Mouse (Mus musculus) neural tube, embryonic 13.5 days (tissue): ENCODE measurements around the gene Wdr31. TPM values are rescaled to one million over a fixed set of nuclear protein-coding genes. Genes with fewer than 3 reads are reported as not detected.

Experiments
- ATAC-seq: fragments of 200-750 bp; cut with Nextera tagmentation; 2 replicates; pipeline ENCODE4 v1.8.0; 2017; ENCODE audit warnings: low read depth, mild to moderate bottlenecking, moderate TSS enrichment, moderate library complexity
- H3K27ac ChIP-seq: fragments of 300-500 bp; sonication (generic); replicated peaks from 2 replicates; pipeline ENCODE4 v1.5.1; 2015; ENCODE audit warnings: moderate library complexity, mild to moderate bottlenecking, inconsistent platforms
- H3K27me3 ChIP-seq: fragments of 300-500 bp; sonication (generic); 2 replicates; pipeline ENCODE4 v1.6.1; 2015; ENCODE audit warnings: mild to moderate bottlenecking, inconsistent platforms
- H3K36me3 ChIP-seq: fragments of 300-500 bp; sonication (generic); 2 replicates; pipeline ENCODE4 v1.6.1; 2015; ENCODE audit warnings: mild to moderate bottlenecking, inconsistent platforms
- H3K4me1 ChIP-seq: fragments of 300-500 bp; sonication (generic); replicated peaks from 2 replicates; pipeline ENCODE4 v1.6.1; 2015; ENCODE audit warnings: inconsistent platforms
- H3K4me2 ChIP-seq: fragments of 300-500 bp; sonication (generic); 2 replicates; pipeline ENCODE4 v1.6.1; 2015; ENCODE audit warnings: inconsistent platforms, mild to moderate bottlenecking, moderate library complexity
- H3K4me3 ChIP-seq: fragments of 300-500 bp; sonication (generic); 2 replicates; pipeline ENCODE4 v1.5.1; 2015; ENCODE audit warnings: mild to moderate bottlenecking, inconsistent platforms
- H3K9ac ChIP-seq: fragments of 300-500 bp; sonication (generic); 2 replicates; pipeline ENCODE4 v1.6.1; 2015; ENCODE audit warnings: moderate library complexity, mild to moderate bottlenecking, inconsistent platforms
- H3K9me3 ChIP-seq: fragments of 300-500 bp; sonication (generic); 2 replicates; pipeline ENCODE4 v1.6.1; 2016; ENCODE audit warnings: inconsistent platforms
- WGBS: fragments of 180-500 bp; shearing (Covaris S2); methylation state at CpG from one replicate; pipeline ENCODE4 v1.1.7; 2015; 5-methylcytosine and 5-hydroxymethylcytosine counted together
- polyA plus RNA-seq: library from polyadenylated mRNA; unstranded; fragments of >200 nt; fragmentation: Nextera tagmentation; extraction: Ambion mirVana; gene quantifications from 2 replicates; pipeline ENCODE4 v1.2.1, GENCODE M21; 2015

The Wdr31 gene
- polyA plus RNA-seq, 1 experiment from 2014 or later = 6.8 TPM

DNA sequence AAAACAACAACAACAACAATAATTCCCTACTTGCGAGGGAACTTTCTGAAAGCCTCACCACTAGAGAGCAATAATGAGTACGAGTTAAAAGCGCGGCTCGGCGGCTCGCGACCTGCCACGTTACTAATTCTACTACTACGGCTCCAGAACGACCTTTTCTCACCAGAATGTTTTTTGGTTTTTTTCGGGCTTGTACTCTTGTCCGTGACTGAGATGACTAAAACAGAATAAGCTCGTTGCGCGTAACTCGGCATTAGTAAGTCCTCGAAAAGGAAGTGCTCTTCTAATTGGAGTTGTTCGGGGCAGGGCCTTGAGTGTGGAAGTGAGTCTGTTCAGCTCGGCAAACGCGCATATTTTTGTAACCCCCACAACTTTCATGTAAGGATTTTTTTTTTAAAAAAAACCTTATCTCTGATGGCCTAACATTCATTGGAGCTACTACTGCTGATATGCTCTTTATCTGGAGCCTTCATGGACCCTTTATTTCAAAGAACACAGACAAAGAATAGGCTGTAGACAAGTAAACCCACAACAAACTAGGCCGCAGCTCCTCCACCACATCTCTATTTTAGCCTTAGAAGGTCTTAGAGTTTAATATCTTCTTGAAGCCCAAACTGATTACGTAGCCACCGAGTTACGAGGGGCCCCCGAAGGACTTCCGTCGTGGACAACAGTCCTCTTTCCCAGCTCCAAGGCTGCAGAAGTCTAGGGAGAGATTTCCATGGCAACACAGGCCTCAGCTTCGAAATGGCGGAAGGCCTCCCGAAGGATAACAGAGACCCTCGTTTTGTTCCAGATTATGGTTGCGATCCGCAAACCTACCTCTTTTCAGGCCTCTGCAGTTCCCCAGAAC is 62.7 kb downstream of the Wdr31 start:
- Histone ChIP-seq H3K27ac (peak overlapping the region; percentile 72), H3K4me1 (peaks cover 54% of the 10 kb centered on the region), H3K27me3 (no peaks in the 10 kb centered on the region), H3K9ac (peak overlapping the region; percentile 85), H3K4me2 (peak overlapping the region; percentile 51), H3K36me3 (peaks cover 26% of the 10 kb centered on the region), H3K9me3 (no peaks in the 10 kb centered on the region), H3K4me3 (peak overlapping the region; percentile 82)
- WGBS = under 1% methylated on average over 35 of the region's 35 CpGs
- peak; percentile 57 for ATAC-seq

DNA sequence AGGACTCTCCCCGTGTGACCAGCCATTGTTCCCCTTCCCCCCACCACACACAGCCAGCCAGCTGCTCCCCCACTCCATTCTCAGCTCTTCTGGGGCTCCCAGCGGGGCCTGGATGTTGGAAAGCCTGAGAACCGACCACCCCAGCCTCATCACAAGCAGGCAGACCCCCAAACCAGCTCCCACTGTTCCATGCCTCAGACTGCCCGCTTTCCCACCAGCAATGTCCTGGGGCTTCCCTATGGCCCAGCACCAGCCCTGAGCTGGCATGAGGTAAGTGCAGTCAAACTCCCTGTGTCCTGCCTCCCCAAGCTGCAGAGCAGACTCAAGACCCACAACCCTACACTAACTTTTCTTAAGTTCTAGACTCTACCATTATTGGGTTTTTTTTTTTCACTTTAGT is 64.6 kb downstream of the Wdr31 start:
- H3K4me3 ChIP-seq = no peak overlapping the region
- no peaks in the 10 kb centered on the region for H3K27me3 ChIP-seq
- 78% methylated on average over 4 of the region's 4 CpGs for WGBS
- H3K9ac ChIP-seq = no peak overlapping the region
- no peak for ATAC-seq
- H3K27ac ChIP-seq = no peak overlapping the region
- peaks cover 54% of the 10 kb centered on the region for H3K4me1 ChIP-seq
- peaks cover 27% of the 10 kb centered on the region for H3K36me3 ChIP-seq
- H3K9me3 ChIP-seq = no peaks in the 10 kb centered on the region
- peak overlapping the region; percentile 18; the same call in 1 of the 2 replicates for H3K4me2 ChIP-seq

DNA sequence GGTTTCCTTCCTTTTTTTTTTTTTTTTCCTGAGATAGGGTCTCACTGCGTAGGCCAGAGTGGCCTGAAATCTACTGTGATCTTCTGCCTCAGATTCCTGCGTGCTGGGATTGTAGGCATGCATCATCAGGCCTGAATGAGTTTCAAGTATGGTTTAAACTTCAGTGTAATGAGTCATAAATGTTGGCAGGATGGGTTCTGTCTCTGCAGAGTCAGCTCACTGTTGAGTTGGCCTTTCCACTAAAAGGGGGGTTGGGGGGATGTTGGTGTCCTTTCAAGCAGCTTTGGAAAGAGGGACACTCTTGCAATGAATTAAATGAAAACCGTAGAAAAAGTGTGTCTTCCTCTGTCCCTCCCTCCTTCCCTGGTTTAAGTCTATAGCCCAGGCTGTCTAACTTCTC is 71.7 kb downstream of the Wdr31 start:
- Histone ChIP-seq H3K27me3 (no peaks in the 10 kb centered on the region), H3K9me3 (no peaks in the 10 kb centered on the region), H3K4me1 (0 out of 2 replicates have a peak, but pooled peaks cover 5% of the 10 kb centered on the region), H3K9ac (no peak overlapping the region), H3K4me2 (no peak overlapping the region), H3K27ac (no peak overlapping the region), H3K4me3 (no peak overlapping the region), H3K36me3 (peaks cover 87% of the 10 kb centered on the region)
- WGBS = 92% methylated on average over 3 of the region's 3 CpGs
- no peak for ATAC-seq

Other genes starting within 250 kb of the Wdr31 start
- 24.9 and 30.6 TPM in 2 replicates for gene Zfp37, start 239.8 kb downstream of the Wdr31 start, polyA plus RNA-seq
- gene Slc31a2, start 208.3 kb downstream of the Wdr31 start, polyA plus RNA-seq = 17.7 and 18.1 TPM in 2 replicates
- gene Fkbp15, start 110.3 kb downstream of the Wdr31 start, polyA plus RNA-seq = 24.8 and 24.9 TPM in 2 replicates
- 34.6 and 35.0 TPM in 2 replicates for gene Slc31a1, start 110.2 kb downstream of the Wdr31 start, polyA plus RNA-seq
- 98.8 and 108 TPM in 2 replicates for gene Cdc26, start 62.3 kb downstream of the Wdr31 start, polyA plus RNA-seq
- 17.1 and 17.9 TPM in 2 replicates for gene Prpf4, start 62.1 kb downstream of the Wdr31 start, polyA plus RNA-seq
- 0.18 TPM in 1 of 2 replicates, not detected in the other for gene Rnf183, start 35.6 kb downstream of the Wdr31 start, polyA plus RNA-seq
- 0.74 and 0.80 TPM in 2 replicates for gene Bspry, start 9.2 kb upstream of the Wdr31 start, polyA plus RNA-seq
- 13.1 and 14.2 TPM in 2 replicates for gene Hdhd3, start 32.6 kb upstream of the Wdr31 start, polyA plus RNA-seq
- gene Alad, start 49.0 kb upstream of the Wdr31 start, polyA plus RNA-seq = 49.8 and 58.8 TPM in 2 replicates
- 61.8 and 63.1 TPM in 2 replicates for gene Pole3, start 54.2 kb upstream of the Wdr31 start, polyA plus RNA-seq
- gene 4933430I17Rik, start 54.5 kb upstream of the Wdr31 start, polyA plus RNA-seq = 0.70 and 0.87 TPM in 2 replicates
- gene Rgs3, start 89.0 kb upstream of the Wdr31 start, polyA plus RNA-seq = 71.4 and 79.0 TPM in 2 replicates